Mouse (Mus musculus) limb, embryonic 14.5 days (tissue): Measurements from ENCODE around the gene Arhgap27. TPM values are rescaled to one million over a fixed set of nuclear protein-coding genes. Genes with fewer than 3 reads are reported as not detected.

Source experiments
- ATAC-seq: fragments of 200-750 bp; cut with Nextera tagmentation; 2 replicates; pipeline ENCODE4 v1.8.0; 2017; ENCODE audit warnings: low read depth, moderate number of reproducible peaks, moderate TSS enrichment; ENCODE audit not compliant: low FRiP score
- DNase-seq: peaks from one replicate; pipeline ENCODE4 v3.0.0-alpha.2; 2015; ENCODE audit warnings: low spot score
- H3K27ac ChIP-seq: fragments of 300-500 bp; sonication (generic); replicated peaks from 2 replicates; pipeline ENCODE4 v1.5.1; 2014; ENCODE audit warnings: low read depth, mild to moderate bottlenecking, low read length, moderate library complexity, mixed read lengths
- H3K27me3 ChIP-seq: fragments of 300-500 bp; sonication (generic); 2 replicates; pipeline ENCODE4 v1.6.1; 2014; ENCODE audit warnings: low read length, mixed read lengths; ENCODE audit not compliant: control insufficient read depth, insufficient read depth
- H3K36me3 ChIP-seq: fragments of 300-500 bp; sonication (generic); 2 replicates; pipeline ENCODE4 v1.6.1; 2014; ENCODE audit warnings: mild to moderate bottlenecking, low read length, moderate library complexity, mixed read lengths; ENCODE audit not compliant: control insufficient read depth, insufficient read depth
- H3K4me1 ChIP-seq: fragments of 300-500 bp; sonication (generic); 2 replicates; pipeline ENCODE4 v1.6.1; 2014; ENCODE audit warnings: antibody characterized with exemption, low read length, mixed read lengths; ENCODE audit not compliant: control insufficient read depth, insufficient read depth
- H3K4me2 ChIP-seq: fragments of 300-500 bp; sonication (generic); replicated peaks from 2 replicates; pipeline ENCODE4 v1.6.1; 2014; ENCODE audit warnings: low read depth, mild to moderate bottlenecking, low read length, moderate library complexity; ENCODE audit not compliant: severe bottlenecking
- H3K4me3 ChIP-seq: fragments of 300-500 bp; sonication (generic); replicated peaks from 2 replicates; pipeline ENCODE4 v1.5.1; 2014; ENCODE audit warnings: low read length
- H3K9ac ChIP-seq: fragments of 300-500 bp; sonication (generic); 2 replicates; pipeline ENCODE4 v1.6.1; 2014; ENCODE audit warnings: mild to moderate bottlenecking, low read depth, low read length, moderate library complexity; ENCODE audit not compliant: severe bottlenecking
- H3K9me3 ChIP-seq: fragments of 300-500 bp; sonication (generic); 2 replicates; pipeline ENCODE4 v1.6.1; 2016; ENCODE audit warnings: low read length; ENCODE audit not compliant: control insufficient read depth
- POLR2A ChIP-seq: fragments of 200-500 bp; IDR thresholded peaks from 2 replicates; pipeline ENCODE4 v1.8.0; 2012; ENCODE audit warnings: inconsistent platforms, mild to moderate bottlenecking, moderate library complexity, borderline replicate concordance; ENCODE audit not compliant: insufficient read depth, insufficient read length; ENCODE audit errors: extremely low read depth
- WGBS: fragments of 180-500 bp; shearing (Covaris S2); extraction: QIAGEN DNeasy Blood & Tissue Kit; methylation state at CpG from one replicate; pipeline ENCODE4 v1.1.7; 2014; 5-methylcytosine and 5-hydroxymethylcytosine counted together
- polyA plus RNA-seq, 2 experiments: library from polyadenylated mRNA; depleted of rRNA in 1 of 2; stranded (reverse) in 1 of 2; unstranded in 1 of 2; fragments of >200 nt; fragmentation: Nextera tagmentation in 1 of 2; extraction: Ambion mirVana in 1 of 2; gene quantifications; 2 replicates each; pipeline versions ENCODE4 v1.2.1 to v1.2.3; 2012 to 2014

Gene Arhgap27
- polyA plus RNA-seq, 2 experiments: 8.4 to 14.1 TPM

DNA sequence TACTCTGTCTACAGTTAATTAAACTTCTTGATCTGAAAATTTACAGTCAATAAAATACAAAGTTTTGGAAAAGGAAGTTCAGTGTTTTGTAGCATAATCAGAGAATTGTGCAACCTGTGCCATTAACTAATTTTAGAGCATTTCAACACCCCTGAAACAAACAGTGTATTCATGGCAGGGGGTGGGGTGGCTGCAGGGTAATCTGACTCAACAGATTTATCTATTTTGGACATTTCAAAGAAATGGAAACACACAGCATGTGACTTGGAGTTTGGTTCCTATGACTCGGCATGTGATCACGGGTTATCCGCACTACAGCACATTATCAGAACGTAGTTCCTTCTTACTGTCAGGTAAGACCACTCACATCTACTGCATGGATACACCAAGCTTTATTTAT, 36.5 kb upstream of the Arhgap27 start:
- Histone ChIP-seq H3K4me2 (no peak overlapping the region), H3K4me3 (no peak overlapping the region), H3K9me3 (no peaks in the 10 kb centered on the region), H3K9ac (no peak overlapping the region), H3K27ac (no peak overlapping the region), H3K36me3 (peaks cover 32% of the 10 kb centered on the region), H3K27me3 (no peaks in the 10 kb centered on the region), H3K4me1 (no peaks in the 10 kb centered on the region)
- DNase-seq: no peak
- no peak for ATAC-seq
- TF ChIP-seq POLR2A: no peak
- WGBS: 85% methylated on average over 4 of the region's 4 CpGs

DNA sequence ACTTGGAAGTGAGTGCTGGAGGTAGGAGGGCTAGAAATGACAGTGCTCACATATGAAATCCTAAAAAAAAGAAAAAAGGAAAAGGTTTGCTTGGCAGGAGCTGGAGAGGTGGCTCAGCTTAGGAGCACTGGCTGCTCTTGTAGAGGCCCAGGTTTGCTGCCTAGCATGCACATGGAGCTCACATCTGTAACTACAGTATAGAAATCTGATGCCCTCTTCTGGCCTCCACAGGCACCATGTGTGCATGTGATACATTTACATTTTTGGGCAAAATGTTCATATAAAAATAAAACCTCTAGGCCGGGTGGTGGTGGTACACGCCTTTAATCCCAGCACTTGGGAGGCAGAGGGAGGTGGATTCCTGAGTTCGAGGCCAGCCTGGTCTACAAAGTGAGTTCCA, 35.6 kb upstream of the Arhgap27 start:
- no peak for ATAC-seq
- H3K4me2 ChIP-seq: no peak overlapping the region
- no peak overlapping the region for H3K27ac ChIP-seq
- H3K4me3 ChIP-seq: no peak overlapping the region
- 85% methylated on average over 3 of the region's 3 CpGs for WGBS
- no peaks in the 10 kb centered on the region for H3K4me1 ChIP-seq
- H3K36me3 ChIP-seq: peaks cover 41% of the 10 kb centered on the region
- DNase-seq: no peak
- H3K9ac ChIP-seq: no peak overlapping the region
- no peak for TF ChIP-seq POLR2A
- H3K9me3 ChIP-seq: no peaks in the 10 kb centered on the region
- no peaks in the 10 kb centered on the region for H3K27me3 ChIP-seq

DNA sequence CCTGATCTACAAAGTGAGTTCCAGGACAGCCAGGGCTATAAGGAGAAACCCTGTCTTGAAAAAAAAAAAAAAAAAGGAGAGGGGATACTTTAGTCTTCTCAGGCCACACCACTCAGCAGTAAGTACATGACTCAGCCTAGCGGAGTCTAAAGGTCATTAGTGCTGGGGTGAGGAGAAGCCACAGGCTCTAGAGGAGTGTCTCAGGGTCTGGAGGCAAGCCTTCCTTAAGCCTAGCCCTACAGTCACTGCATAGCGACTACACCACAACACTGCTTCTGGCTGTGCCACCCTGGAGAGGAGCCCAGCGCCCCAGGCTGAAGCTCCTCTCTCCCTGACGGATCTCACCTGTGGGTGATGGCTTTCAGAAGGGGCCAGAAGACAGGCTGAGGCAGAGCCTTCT, 33.2 kb upstream of the Arhgap27 start:
- H3K4me3 ChIP-seq: no peak overlapping the region
- no peaks in the 10 kb centered on the region for H3K4me1 ChIP-seq
- DNase-seq (no peak), ATAC-seq (no peak)
- peaks cover 52% of the 10 kb centered on the region for H3K36me3 ChIP-seq
- H3K27ac ChIP-seq: no peak overlapping the region
- no peak overlapping the region for H3K4me2 ChIP-seq
- H3K9me3 ChIP-seq: no peaks in the 10 kb centered on the region
- no peaks in the 10 kb centered on the region for H3K27me3 ChIP-seq
- no peak overlapping the region for H3K9ac ChIP-seq
- 91% methylated on average over 4 of the region's 4 CpGs for WGBS
- no peak for TF ChIP-seq POLR2A

DNA sequence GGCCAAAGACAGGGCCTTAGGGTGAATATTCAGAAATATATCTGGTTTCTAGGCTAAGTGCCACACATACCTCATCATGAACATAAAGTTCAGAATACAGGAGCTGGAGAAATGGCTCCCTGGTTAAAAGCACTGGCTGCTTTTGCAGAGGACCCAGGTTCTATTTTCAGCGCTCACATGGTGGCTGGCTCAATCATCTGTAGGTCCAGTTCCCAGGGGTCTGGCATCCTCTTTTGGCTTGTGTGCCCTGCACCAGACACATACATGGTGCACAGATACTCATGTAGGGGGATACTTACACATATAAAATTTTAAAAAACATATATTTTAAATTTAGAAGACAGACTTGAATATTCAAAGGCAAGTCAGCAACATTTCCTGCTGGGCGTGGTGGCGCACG, 32.7 kb upstream of the Arhgap27 start:
- 97% methylated on average over 4 of the region's 4 CpGs for WGBS
- Histone ChIP-seq H3K27me3 (no peaks in the 10 kb centered on the region), H3K4me3 (no peak overlapping the region), H3K9me3 (no peaks in the 10 kb centered on the region), H3K36me3 (peaks cover 54% of the 10 kb centered on the region), H3K4me2 (no peak overlapping the region), H3K4me1 (no peaks in the 10 kb centered on the region), H3K9ac (no peak overlapping the region), H3K27ac (no peak overlapping the region)
- TF ChIP-seq POLR2A: no peak
- ATAC-seq (no peak), DNase-seq (no peak)

DNA sequence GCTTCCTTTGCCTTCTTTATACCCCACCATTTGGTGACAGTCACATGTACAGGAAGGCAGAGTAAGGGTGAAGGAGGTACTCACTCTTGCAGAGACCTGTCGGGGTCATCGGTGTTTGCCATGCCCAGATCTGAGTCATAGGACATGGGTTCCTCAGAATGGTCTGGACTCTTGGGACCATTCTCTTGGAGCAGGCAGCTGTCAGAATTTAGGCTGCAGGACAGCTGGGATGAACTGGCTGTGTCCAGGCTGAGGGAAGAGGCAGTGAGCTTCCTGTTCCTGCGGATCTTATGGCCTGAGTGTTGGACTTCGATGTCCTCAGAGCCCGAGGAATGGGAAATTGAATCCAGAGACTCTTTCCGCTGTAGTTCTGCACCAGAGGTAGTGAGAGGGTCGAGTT, 31.1 kb upstream of the Arhgap27 start:
- H3K9ac ChIP-seq: no peak overlapping the region
- no peak overlapping the region for H3K4me3 ChIP-seq
- no peaks in the 10 kb centered on the region for H3K27me3 ChIP-seq
- H3K36me3 ChIP-seq: peaks cover 50% of the 10 kb centered on the region
- H3K27ac ChIP-seq: no peak overlapping the region
- no peaks in the 10 kb centered on the region for H3K4me1 ChIP-seq
- DNase-seq (no peak), ATAC-seq (no peak)
- H3K9me3 ChIP-seq: no peaks in the 10 kb centered on the region
- H3K4me2 ChIP-seq: no peak overlapping the region
- no peak for TF ChIP-seq POLR2A
- WGBS: 67% methylated on average over 7 of the region's 7 CpGs

DNA sequence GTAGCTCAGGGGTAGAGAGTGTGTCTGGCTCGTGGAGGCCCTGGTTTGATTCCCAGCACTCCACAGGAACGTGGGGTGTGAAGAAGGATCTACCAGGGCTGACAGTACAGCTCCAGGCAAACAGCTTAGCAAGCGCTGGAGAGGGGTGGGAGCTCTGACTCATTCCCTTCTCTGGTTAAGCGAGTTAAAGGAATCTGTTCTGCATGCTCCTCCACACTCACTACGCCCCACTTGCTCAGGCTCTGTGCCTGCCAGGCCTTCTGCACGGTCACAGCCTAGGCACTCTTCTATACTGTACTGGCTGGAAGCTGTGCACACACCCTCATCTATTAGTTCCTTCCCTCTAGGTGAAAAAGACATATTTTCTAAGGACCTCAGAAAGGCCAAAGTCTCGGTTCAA, 30.5 kb upstream of the Arhgap27 start:
- TF ChIP-seq POLR2A: no peak
- Histone ChIP-seq H3K9me3 (no peaks in the 10 kb centered on the region), H3K4me3 (no peak overlapping the region), H3K27me3 (no peaks in the 10 kb centered on the region), H3K27ac (no peak overlapping the region), H3K4me2 (no peak overlapping the region), H3K9ac (no peak overlapping the region), H3K4me1 (no peaks in the 10 kb centered on the region), H3K36me3 (peaks cover 50% of the 10 kb centered on the region)
- no peak for DNase-seq
- no peak for ATAC-seq
- WGBS: 89% methylated on average over 7 of the region's 7 CpGs
